Mouse (Mus musculus) liver, embryonic 14.5 days (tissue): Measurements from ENCODE around the gene Zdhhc18.
A peak's percentile ranks its signal among the peaks of the same experiment; 100 is the strongest.

Experiments
- CTCF ChIP-seq: IDR thresholded peaks from 2 replicates; pipeline ENCODE4 v1.5.1; 2016; ENCODE audit warnings: antibody characterized with exemption, low read depth, control low read depth
- EP300 ChIP-seq: IDR thresholded peaks from 2 replicates; pipeline ENCODE4 v1.6.1; 2016; ENCODE audit warnings: antibody characterized with exemption, low read depth

DNA sequence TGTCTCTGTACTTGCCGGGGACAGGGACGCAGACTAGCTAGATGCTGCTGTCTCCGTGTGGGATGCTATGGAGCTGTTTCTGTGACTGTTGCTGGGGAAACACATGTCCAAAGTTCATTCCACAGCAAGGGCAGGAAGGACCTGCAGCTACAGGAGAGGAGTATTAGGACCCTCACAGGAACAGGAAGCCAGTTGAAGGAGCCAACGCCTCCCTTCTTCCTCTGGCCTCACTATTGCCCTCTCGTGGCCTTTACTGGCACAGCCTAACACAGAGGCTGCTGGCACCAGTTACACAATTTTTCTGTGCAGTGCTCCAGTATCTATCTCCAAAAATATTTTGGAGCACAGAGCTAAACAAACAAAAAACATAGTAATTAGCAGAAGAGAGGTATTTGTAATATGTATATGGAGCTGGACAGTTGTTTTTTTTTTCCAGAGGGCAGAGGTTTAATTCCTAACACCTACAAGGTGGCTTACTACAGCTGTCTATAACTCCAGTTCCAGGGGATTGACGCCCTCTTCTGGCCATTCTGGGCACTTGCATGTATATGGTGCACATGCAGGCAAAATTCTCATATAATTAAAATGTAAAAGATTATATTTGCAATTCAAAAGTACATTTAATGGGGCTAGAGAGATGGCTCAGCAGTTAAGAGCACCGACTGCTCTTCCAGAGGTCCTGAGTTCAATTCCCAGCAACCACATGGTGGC is at the start of gene Zdhhc18:
- peak; percentile 92 for TF ChIP-seq CTCF
- no peak for TF ChIP-seq EP300
